Mouse (Mus musculus): ENCODE results near the gene Cdc14b.

DNA sequence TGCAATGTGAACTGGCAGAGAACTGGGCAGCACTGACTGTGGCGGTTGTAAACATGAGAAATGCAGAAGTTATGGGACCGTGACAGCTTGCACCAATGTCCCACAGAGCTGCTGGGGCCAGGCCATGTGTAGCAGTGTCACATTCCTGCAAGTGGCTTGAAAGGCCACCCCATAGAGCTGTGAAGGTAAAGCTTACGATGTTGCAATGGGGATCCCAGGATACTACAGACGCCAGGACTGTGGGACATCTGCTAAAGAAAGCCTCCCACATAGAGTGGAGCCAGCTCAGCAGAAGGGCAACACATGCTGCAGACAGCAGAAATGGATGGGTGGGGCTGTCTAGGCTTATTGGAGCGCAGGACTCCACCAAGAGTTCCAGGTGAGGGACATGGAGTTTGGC, 32.4 kb upstream of the Cdc14b start:
- no peak for TF ChIP-seq GATA1 (IDR thresholded peaks at IDR 0.05; ENCODE audit: borderline replicate concordance, low read length)
- TF ChIP-seq FLI1 (IDR thresholded peaks at IDR 0.05; ENCODE audit: low read length): no peak
